Mouse (Mus musculus) CD4-positive, CD25-positive, alpha-beta regulatory T cell, adult 2 months (primary cell): Measurements from ENCODE around the gene 3830403N18Rik.
"Not testable (repeated sequence)": the region's sequence is repeated elsewhere in the genome, so short reads cannot be mapped to it uniquely, and the experiment has no call there.

ENCODE experiments used
- DNase-seq: peaks from one replicate; pipeline ENCODE4 v3.0.0-alpha.2; 2012; ENCODE audit warnings: low read depth, low spot score

The 3830403N18Rik gene

DNA sequence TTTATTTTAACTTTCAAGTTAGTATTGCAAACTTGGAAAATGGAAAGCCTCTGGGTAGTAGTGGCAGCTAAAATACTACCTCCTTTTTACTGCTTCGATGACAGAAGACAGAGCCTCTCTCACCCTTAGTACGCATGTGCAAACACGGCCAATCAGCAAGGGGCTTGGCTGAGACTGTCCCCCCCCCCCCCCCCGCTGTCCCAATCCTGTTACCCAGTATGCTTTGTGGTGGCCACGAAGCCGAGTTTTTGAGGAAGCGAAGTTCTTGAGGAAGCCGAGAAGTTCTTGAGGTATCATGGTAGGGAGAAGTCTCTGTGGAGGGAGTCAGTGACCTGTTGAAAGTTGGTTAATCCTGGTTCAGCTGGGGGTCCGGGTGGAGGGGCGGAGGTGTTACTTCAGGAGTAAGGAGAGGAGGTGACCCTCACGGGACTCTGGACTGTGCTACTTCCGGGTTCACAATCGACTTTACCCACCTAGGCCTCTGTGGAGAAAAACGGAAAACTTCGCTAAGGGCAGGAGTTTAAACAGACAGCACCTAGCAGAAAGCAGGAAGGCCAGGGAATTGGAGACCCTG is at the start of gene 3830403N18Rik:
Gene 3830403N18Rik (plus strand): TSS at position 237 of the 574 bp plus-strand sequence.
- not testable (repeated sequence) for DNase-seq

DNA sequence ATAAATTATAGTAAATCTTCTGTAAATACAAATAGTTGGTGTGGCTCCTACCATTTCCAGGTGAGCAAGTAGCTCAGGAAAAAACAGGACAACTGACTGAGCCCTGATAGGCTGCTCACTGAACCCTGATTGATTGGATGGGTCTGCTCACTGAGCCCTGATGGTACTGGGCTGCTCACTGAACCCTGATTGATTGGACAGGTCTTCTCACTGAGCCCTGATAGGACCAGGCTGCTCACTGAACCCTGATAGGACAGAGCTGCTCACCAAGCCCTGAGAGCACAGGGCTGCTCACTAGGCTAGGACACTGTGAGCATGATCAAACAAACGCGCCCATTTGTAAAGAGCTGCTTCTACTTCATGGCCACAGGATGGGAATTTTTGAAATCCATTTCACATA is 15.0 kb downstream of the 3830403N18Rik start:
- no peak for DNase-seq

DNA sequence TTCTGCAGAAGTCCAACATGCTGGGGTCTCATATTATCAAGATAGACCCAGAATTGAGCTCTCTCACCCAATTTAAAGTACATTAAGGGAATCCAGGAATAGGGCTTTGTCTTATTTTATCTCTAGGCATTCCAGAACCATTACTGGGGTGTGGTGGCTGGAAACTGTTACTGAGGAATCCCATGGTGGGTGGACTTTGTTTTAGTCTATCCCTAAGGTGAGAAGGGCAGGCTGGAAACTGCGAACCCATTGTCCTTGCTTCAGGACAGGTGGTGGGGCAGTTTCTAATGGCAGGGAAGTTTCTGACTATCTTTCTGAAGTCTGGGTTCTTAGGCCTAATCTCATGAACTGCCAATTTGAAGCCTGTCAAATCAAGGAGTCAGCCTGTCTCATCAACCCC is 50.1 kb downstream of the 3830403N18Rik start:
- not testable (repeated sequence) for DNase-seq
